Mouse (Mus musculus) T-helper 2 cell (primary cell): Measurements from ENCODE around the gene Gm9945.

Experiments used
- in situ Hi-C: fragments of 300-600 bp; cut with MboI, MseI; formaldehyde crosslinking; loops from one replicate; pipeline ENCODE4 v1.15.1; 2025; ENCODE audit warnings: high pct_unique_total_duplicates

The Gm9945 gene

GRCm38 (mm10) chr11:53522362-53522761 lies 42.4 kb downstream of the Gm9945 start:
- in situ Hi-C loops, result no loop called here

- in situ Hi-C loops, result no loop called here
Observed at GRCm38 (mm10) chr11:53522930-53523329, 43.0 kb downstream of the Gm9945 start.

GRCm38 (mm10) chr11:53523545-53524405 lies 43.8 kb downstream of the Gm9945 start:
- in situ Hi-C loops, result no loop called here

- in situ Hi-C loops, result loop anchor here (5.0 kb wide), 1 partner anchor 33 kb away; no protein-coding TSS in a partner anchor
Observed at GRCm38 (mm10) chr11:53524905-53525304, 44.9 kb downstream of the Gm9945 start.

DNA sequence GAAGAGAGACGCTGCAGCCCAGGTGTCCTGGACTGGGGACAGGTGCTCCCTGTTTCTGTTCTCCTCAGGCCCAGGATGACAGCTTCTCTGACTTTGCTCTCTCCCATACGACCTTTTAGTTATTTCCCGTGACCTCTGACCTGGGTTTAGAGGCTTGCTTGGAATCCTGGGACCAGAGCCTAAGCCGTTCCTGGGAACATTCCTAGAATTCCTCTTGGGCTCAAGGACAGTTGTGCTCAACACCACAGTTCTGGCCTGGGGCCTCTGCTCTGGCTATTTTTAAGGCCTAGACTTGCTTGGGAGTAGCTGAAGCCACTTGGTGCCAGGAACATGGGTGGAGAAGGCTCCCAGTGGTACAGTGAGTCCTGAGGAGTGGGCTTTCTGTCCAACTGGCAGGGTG lies 45.5 kb downstream of the Gm9945 start:
- in situ Hi-C loops, result loop anchor here (5.0 kb wide), 1 partner anchor 33 kb away; no protein-coding TSS in a partner anchor

DNA sequence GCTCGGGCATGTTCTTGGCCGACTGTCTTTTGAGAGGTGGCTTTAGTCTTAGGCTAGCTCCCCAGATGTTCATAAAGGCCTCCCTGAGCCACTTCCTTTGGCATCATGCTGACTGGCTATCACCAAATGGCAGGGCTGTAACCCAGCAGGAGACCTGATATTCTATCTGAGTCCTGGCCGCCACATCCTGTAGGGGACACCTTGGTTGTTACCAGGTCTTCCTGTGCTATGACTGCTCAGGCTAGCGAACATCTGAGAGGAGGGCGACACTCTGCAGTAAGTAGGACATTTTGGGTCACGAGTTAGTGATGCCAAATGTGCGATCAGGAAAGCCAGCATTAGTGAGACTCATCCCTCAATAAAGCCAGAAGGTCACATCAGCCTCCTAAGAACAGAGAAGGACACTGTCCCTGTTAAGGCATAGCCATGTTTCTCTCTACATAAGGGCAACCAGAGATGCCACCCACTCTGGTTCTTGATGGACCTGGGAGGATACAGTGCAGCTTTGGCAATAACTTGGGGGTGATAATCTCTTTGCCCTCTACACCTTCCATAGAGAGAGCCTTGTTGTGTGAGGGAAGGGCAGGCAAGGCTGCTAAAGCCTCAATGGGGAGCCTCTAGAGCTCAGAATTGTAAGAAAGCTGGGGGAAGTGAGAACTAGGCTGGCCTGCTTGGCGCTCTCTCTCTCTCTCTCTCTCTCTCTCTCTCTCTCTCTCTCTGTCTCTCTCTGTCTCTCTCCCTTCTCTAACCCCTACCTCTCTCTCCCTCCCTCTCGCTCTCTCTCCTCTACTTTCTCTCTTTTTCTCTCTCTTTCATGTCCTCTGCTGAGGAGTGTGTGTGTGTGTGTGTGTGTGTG lies 48.7 kb downstream of the Gm9945 start:
- in situ Hi-C loops, result loop anchor here (5.0 kb wide), 1 partner anchor 36 kb away; no protein-coding TSS in a partner anchor

DNA sequence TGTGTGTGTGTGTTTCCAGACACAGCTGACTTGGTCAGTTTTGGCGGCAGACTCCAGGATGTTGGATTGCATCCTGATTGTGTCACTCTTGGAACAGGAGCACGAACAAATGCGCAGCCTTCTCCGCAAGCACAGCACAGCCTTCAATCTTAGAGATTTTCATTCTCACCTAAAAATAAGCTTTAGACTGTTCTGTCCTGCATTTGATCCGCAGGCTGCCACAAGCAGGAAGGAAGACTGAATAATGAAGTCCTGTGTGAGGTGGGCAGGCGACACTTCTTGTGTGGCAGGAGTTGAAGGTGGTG lies 49.2 kb downstream of the Gm9945 start:
- in situ Hi-C loops, result loop anchor here (5.0 kb wide), 1 partner anchor 37 kb away; no protein-coding TSS in a partner anchor

GRCm38 (mm10) chr11:53530001-53530400 lies 50.0 kb downstream of the Gm9945 start:
- in situ Hi-C loops, result no loop called here
